8 mouse cellular contexts compared by ENCODE assay signal in genomic region chr5:8996686-8997512, GRCm38 (mm10). TPM values are rescaled to one million over a fixed set of nuclear protein-coding genes. Genes with fewer than 3 reads are reported as not detected.
DNase-seq lines count a peak whose midpoint lies in the region; ATAC-seq and TF ChIP-seq lines count a peak whose summit lies in the region.

Crot (minus strand) TSS chr5:8997324.

- no peak for TF ChIP-seq CTCF in C2C12 (IDR thresholded peaks at IDR 0.05; ENCODE audit: control insufficient read depth, insufficient read depth, insufficient read length)
- peak; percentile 19; the same call in 1 of the 2 replicates for TF ChIP-seq CTCF in brain, embryonic 14.5 days (IDR thresholded peaks at IDR 0.05; ENCODE audit: borderline replicate concordance, extremely low read depth, insufficient read depth, insufficient read length)
- peak; percentile 11; the same call in 1 of the 2 replicates for TF ChIP-seq CTCF in kidney, postnatal 0 days (IDR thresholded peaks at IDR 0.05; ENCODE audit: low read depth)

- ATAC-seq in heart, embryonic 12.5 days (ENCODE audit: insufficient number of reproducible peaks, low FRiP score), result peak; percentile 99
- ATAC-seq in kidney, postnatal 0 days (replicated peaks; ENCODE audit: low FRiP score, low read depth), result peak; percentile 100
- peak; percentile 97 for ATAC-seq in liver, embryonic 11.5 days (replicated peaks; ENCODE audit: low FRiP score)
- peak; percentile 98 for ATAC-seq in stomach, embryonic 14.5 days (ENCODE audit: insufficient number of reproducible peaks, insufficient read depth, low FRiP score, low read depth)

- H3K27me3 ChIP-seq in C2C12 (ENCODE audit: control insufficient read depth, insufficient read depth, insufficient read length), result no peaks in the 10 kb centered on the region
- H3K27me3 ChIP-seq in erythroblast, embryonic 14.5 days (ENCODE audit: control insufficient read depth), result no peaks in the 10 kb centered on the region
- no peaks in the 10 kb centered on the region for H3K27me3 ChIP-seq in heart, embryonic 12.5 days (replicated peaks)
- no peaks in the 10 kb centered on the region for H3K27me3 ChIP-seq in kidney, postnatal 0 days (ENCODE audit: insufficient read depth, low read length)
- H3K27me3 ChIP-seq in liver, embryonic 11.5 days (replicated peaks; ENCODE audit: control insufficient read depth, insufficient read depth, low read length), result no peaks in the 10 kb centered on the region
- no peaks in the 10 kb centered on the region for H3K27me3 ChIP-seq in stomach, embryonic 14.5 days (ENCODE audit: control insufficient read depth, insufficient read depth, low read length)

- H3K79me3 ChIP-seq in C2C12 (ENCODE audit: low read depth), result no peaks in the 10 kb centered on the region

- peak within 1 kb of the TSS; percentile 72 for H3ac ChIP-seq in C2C12 (ENCODE audit: control insufficient read depth, insufficient read length, low read depth)

- peak within 1 kb of the TSS; percentile 92 for H3K9ac ChIP-seq in heart, embryonic 12.5 days
- H3K9ac ChIP-seq in kidney, postnatal 0 days (ENCODE audit: low read depth, low read length), result peak within 1 kb of the TSS; percentile 86
- H3K9ac ChIP-seq in liver, embryonic 11.5 days (ENCODE audit: low read depth, low read length), result peak within 1 kb of the TSS; percentile 72
- peak within 1 kb of the TSS; percentile 69 for H3K9ac ChIP-seq in stomach, embryonic 14.5 days (replicated peaks; ENCODE audit: low read depth, low read length)

- peak; percentile 64; the same call in 1 of the 2 replicates for TF ChIP-seq POLR2A in brain, embryonic 14.5 days (IDR thresholded peaks at IDR 0.05; ENCODE audit: borderline replicate concordance, extremely low read depth, insufficient read depth, insufficient read length, poor library complexity, severe bottlenecking)

- no peaks in the 10 kb centered on the region for H3K79me2 ChIP-seq in C2C12 (ENCODE audit: control insufficient read depth, insufficient read depth)

- peak within 1 kb of the TSS; percentile 90 for H3K4me2 ChIP-seq in heart, embryonic 12.5 days
- peak within 1 kb of the TSS; percentile 84 for H3K4me2 ChIP-seq in kidney, postnatal 0 days (ENCODE audit: low read length)
- peak within 1 kb of the TSS; percentile 89 for H3K4me2 ChIP-seq in liver, embryonic 11.5 days
- peak within 1 kb of the TSS; percentile 55 for H3K4me2 ChIP-seq in stomach, embryonic 14.5 days (replicated peaks; ENCODE audit: low read depth, low read length)

- peak; percentile 98 for DNase-seq in brain, embryonic 14.5 days (ENCODE audit: low read depth)
- DNase-seq in kidney, postnatal 0 days (ENCODE audit: low spot score), result peak; percentile 97
- peak; percentile 94 for DNase-seq in liver, embryonic 11.5 days (ENCODE audit: low spot score)
- peak; percentile 80 for DNase-seq in naive thymus-derived CD4-positive, alpha-beta T cell, adult 2 months (ENCODE audit: low read depth)

- H3K36me3 ChIP-seq in C2C12 (ENCODE audit: control insufficient read depth, insufficient read depth), result no peaks in the 10 kb centered on the region
- peaks cover 8% of the 10 kb centered on the region for H3K36me3 ChIP-seq in erythroblast, embryonic 14.5 days (ENCODE audit: control insufficient read depth)
- peaks cover 17% of the 10 kb centered on the region for H3K36me3 ChIP-seq in heart, embryonic 12.5 days
- H3K36me3 ChIP-seq in kidney, postnatal 0 days (ENCODE audit: insufficient read depth, low read length), result no peaks in the 10 kb centered on the region
- H3K36me3 ChIP-seq in liver, embryonic 11.5 days (ENCODE audit: control insufficient read depth, insufficient read depth, low read length), result peaks cover under 1% of the 10 kb centered on the region; the same call in 1 of the 2 replicates
- H3K36me3 ChIP-seq in stomach, embryonic 14.5 days (ENCODE audit: control insufficient read depth, insufficient read depth, low read length), result no peaks in the 10 kb centered on the region

- WGBS in heart, embryonic 12.5 days, result under 1% methylated on average over 53 of the region's 57 CpGs
- under 1% methylated on average over 48 of the region's 57 CpGs for WGBS in kidney, postnatal 0 days
- WGBS in liver, embryonic 11.5 days, result under 1% methylated on average over 50 of the region's 57 CpGs
- WGBS in stomach, embryonic 14.5 days, result under 1% methylated on average over 47 of the region's 57 CpGs

- peak within 1 kb of the TSS; percentile 56 for H3K4me3 ChIP-seq in C2C12 (ENCODE audit: insufficient read depth, poor library complexity, severe bottlenecking)
- peak within 1 kb of the TSS; percentile 71 for H3K4me3 ChIP-seq in erythroblast, embryonic 14.5 days (replicated peaks)
- H3K4me3 ChIP-seq in heart, embryonic 12.5 days, result peak within 1 kb of the TSS; percentile 85
- peak within 1 kb of the TSS; percentile 79 for H3K4me3 ChIP-seq in kidney, postnatal 0 days (replicated peaks; ENCODE audit: low read depth, low read length)
- H3K4me3 ChIP-seq in liver, embryonic 11.5 days (ENCODE audit: low read depth, low read length), result peak within 1 kb of the TSS; percentile 79
- H3K4me3 ChIP-seq in stomach, embryonic 14.5 days (ENCODE audit: low read depth, low read length), result peak within 1 kb of the TSS; percentile 74

- H3K4me1 ChIP-seq in erythroblast, embryonic 14.5 days (ENCODE audit: control insufficient read depth), result peaks cover 28% of the 10 kb centered on the region
- peaks cover 10% of the 10 kb centered on the region for H3K4me1 ChIP-seq in heart, embryonic 12.5 days (replicated peaks)
- 0 out of 2 replicates have a peak, but pooled peaks cover 3% of the 10 kb centered on the region for H3K4me1 ChIP-seq in kidney, postnatal 0 days (replicated peaks; ENCODE audit: insufficient read depth, low read length)
- H3K4me1 ChIP-seq in liver, embryonic 11.5 days (replicated peaks; ENCODE audit: control insufficient read depth, insufficient read depth, low read length), result peaks cover 6% of the 10 kb centered on the region
- H3K4me1 ChIP-seq in stomach, embryonic 14.5 days (ENCODE audit: control insufficient read depth, insufficient read depth, low read length), result no peaks in the 10 kb centered on the region

- no peaks in the 10 kb centered on the region for H3K9me3 ChIP-seq in erythroblast, embryonic 14.5 days (ENCODE audit: control insufficient read depth, low read length)
- H3K9me3 ChIP-seq in heart, embryonic 12.5 days (replicated peaks), result no peaks in the 10 kb centered on the region
- H3K9me3 ChIP-seq in kidney, postnatal 0 days (replicated peaks; ENCODE audit: low read length), result no peaks in the 10 kb centered on the region
- H3K9me3 ChIP-seq in liver, embryonic 11.5 days (ENCODE audit: control insufficient read depth, low read length), result no peaks in the 10 kb centered on the region
- no peaks in the 10 kb centered on the region for H3K9me3 ChIP-seq in stomach, embryonic 14.5 days (ENCODE audit: control insufficient read depth, low read depth, low read length)

- H3K27ac ChIP-seq in heart, embryonic 12.5 days (ENCODE audit: poor library complexity, severe bottlenecking), result peak within 1 kb of the TSS; percentile 93
- H3K27ac ChIP-seq in kidney, postnatal 0 days, result peak within 1 kb of the TSS; percentile 92
- H3K27ac ChIP-seq in liver, embryonic 11.5 days (ENCODE audit: low read depth, low read length), result peak within 1 kb of the TSS; percentile 81
- peak within 1 kb of the TSS; percentile 83 for H3K27ac ChIP-seq in stomach, embryonic 14.5 days (ENCODE audit: low read length)

TF ChIP-seq in C2C12, 6 proteins besides CTCF, POLR2A, EP300 and RAD21:
- no peak for TF ChIP-seq FOSL1 (IDR thresholded peaks at IDR 0.05; ENCODE audit: insufficient read depth, low read length, poor library complexity, severe bottlenecking)
- no peak for TF ChIP-seq MYOG (IDR thresholded peaks at IDR 0.05; ENCODE audit: control insufficient read depth, extremely low read depth, insufficient read length)
- TF ChIP-seq CEBPB (IDR thresholded peaks at IDR 0.05; ENCODE audit: low read depth), result no peak
- no peak for TF ChIP-seq MYOD1 (IDR thresholded peaks at IDR 0.05; ENCODE audit: control insufficient read depth, insufficient read length, low read depth)
- TF ChIP-seq USF1 (IDR thresholded peaks at IDR 0.05; ENCODE audit: low read depth), result no peak
- TF ChIP-seq MAX (IDR thresholded peaks at IDR 0.05), result no peak

RNA-seq across cellular contexts. Expression of gene Crot, which starts in this region (rescaled TPM):
- 6.6 TPM for polyA plus RNA-seq in C2C12 (2012; fragmentation: generic; extraction: Trizol)
- 12.8 and 13.7 TPM in 2 replicates for polyA plus RNA-seq in brain, embryonic 14.5 days (2012; rRNA removed)
- 0.01 and 0.02 TPM in 2 replicates for polyA plus RNA-seq in erythroblast, embryonic 14.5 days (2012)
- polyA plus RNA-seq in heart, embryonic 12.5 days (2016; fragmentation: Nextera tagmentation; extraction: Ambion mirVana), result 36.7 and 37.5 TPM in 2 replicates
- polyA plus RNA-seq in kidney, postnatal 0 days (2015; fragmentation: Nextera tagmentation; extraction: Ambion mirVana), result 70.0 and 72.9 TPM in 2 replicates
- 35.6 and 42.6 TPM in 2 replicates for polyA plus RNA-seq in liver, embryonic 11.5 days (2014; fragmentation: Nextera tagmentation; extraction: Ambion mirVana)
- polyA plus RNA-seq in stomach, embryonic 14.5 days (2014; fragmentation: Nextera tagmentation; extraction: Ambion mirVana), result 55.2 and 60.1 TPM in 2 replicates

Comparison
In these comparisons a context has a peak if more than half of its experiments do, and no peak if none do; other contexts are left out.
1. Peak in every context shown above with its lines: DNase-seq, ATAC-seq, H3K4me3 ChIP-seq and H3K27ac ChIP-seq.